Mouse (Mus musculus) spleen, postnatal 4 days (tissue): ENCODE measurements at regions not wholly inside any gene's neighbourhood (a gene's known extent, or its start where the extent isn't known, plus 50 kb on each side); places are given as distances from the start of the nearest gene placed in this dataset.

Source experiments
- DNase-seq, 2 experiments: peaks; one replicate each; pipeline ENCODE4 v3.0.0; 2022; ENCODE audit warnings: low spot score in 2 of 2

DNA sequence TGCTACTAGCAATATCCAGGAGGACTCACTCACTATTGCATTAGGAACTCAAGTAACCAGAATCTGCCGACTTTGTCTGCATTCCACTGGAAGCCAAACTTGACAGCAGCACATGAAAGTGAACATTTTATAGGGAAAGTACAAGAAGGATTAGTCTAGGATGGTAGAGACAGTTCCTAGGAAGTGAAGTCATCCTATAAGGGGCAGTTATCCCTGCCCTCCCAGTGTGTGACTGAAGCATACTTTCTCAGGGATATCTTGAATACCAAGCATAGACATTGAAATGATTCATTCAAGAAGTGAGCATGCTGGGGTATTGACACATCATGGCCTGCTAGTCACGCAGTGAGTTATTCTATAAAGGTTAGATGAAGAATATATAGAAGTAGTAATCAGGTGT, 632.2 kb upstream of the Zeb2 start:
- DNase-seq, result no peak

DNA sequence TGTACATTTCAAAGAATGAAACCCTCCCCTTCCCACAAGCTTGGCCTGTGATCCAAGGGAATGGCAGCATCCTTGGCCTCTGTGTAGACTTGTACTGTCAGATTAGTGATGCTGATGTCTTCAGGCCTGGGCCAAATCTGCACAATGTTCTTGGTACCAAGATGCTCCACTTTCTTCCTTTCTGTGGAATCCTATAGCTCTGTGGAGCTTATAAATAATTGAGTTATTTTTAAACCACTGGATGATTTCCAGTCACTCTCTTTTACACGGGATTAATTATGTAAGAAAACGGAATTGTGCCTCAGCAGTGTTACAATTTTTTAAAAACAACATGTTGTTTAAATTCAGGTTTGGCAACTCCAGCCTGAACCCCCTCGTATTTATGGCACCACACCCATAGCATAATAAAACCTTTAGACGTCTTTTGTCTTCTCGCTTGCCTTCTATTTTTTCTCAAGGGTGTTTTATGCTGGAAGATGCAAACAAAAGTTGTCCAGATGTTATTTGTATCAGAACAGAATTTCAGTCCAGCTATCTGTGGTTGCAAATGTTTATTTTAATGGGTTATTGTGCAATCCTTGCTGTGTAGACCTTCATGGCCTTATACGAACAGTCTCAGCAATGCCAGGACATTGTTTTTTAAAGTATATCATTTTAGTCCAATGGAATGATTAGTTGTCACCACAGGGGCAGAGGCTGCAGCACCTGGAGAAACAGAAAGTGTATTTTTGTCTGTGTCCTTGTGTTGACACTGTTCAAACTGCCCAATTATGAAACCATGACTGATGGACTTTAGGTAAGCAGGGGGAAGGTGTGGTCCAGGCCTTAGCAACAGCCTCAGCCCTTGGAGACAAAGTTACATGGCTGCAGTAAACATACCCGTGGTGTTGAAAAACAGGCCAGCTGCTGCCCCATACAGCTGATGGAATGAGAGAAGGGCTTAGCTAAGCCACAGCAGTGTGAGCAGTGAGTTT, 630.4 kb upstream of the Zeb2 start:
- DNase-seq, result no peak

DNA sequence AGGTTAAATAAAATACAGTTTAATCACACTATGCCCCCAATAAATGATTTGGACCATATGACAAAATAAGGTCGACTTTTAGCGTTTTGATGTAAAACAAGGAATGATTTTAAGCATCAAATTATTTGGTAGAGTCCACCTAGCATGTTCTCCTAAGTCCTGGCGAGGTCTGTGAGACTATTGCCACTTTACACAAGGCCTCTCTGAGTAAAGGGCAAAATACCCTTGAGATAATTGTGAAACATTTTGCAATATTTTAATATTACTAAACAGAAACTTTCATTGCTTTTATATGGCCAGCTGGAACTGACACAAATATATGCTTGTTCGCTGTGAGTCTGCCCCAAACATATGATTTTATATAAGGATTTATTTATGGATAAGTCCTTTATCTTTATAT, 629.4 kb upstream of the Zeb2 start:
- DNase-seq, result no peak

DNA sequence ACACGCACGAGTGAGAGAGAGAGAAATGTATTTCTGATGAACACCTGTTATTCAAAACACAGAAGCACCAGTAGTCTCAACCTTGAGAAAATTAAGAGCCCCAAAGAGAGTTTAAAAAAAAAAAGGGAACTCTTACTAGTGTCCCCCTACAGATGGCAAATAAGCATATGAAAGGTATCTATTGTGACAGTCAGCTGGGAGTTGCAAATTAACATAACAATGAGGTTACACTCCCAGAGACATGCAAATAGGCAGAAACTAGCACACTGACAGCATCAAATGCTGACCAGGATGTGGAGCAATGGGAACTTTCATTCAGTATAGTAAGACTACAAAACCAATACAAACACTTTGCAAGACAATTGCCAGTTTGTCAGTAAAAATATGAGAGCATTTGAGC, 619.1 kb upstream of the Zeb2 start:
- DNase-seq, result no peak

DNA sequence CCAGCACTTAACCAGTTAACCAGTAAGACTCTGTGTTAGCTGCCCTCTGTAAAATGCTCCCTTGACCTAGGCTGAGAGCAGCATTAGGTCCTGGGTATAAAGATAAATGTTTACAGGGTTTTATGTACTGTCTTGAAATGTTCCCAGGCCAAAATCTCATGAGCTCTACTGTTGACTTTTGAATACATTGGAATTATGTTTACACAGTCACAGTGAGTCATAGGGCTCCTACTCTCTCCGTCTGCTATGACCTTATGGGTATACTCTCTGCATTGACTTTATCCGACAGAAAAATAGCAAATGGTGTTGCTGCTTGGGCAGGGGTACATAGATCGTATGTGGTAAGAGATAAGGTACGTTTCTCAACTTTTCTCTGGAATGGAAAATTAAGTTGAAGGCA, 596.8 kb upstream of the Zeb2 start:
- no peak for DNase-seq

DNA sequence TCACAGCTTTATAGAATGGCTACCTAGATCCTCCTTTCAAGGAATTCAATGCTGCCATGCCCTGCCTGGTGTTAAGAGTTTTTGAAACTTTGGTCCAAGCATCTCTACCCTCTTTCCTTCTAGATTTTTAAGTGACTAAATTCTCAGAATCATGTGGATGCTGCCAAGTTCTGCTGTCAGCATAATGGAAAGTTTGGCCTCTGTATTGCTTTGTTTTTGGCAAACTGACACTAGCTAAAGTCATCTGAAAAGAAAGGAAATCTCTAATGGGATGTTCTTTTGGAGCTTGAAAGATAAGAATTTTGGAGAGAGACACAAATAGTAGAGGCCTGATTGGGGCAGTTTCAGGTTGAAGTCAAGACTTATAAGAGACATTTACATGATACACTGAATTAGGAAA, 589.8 kb upstream of the Zeb2 start:
- DNase-seq, result no peak

DNA sequence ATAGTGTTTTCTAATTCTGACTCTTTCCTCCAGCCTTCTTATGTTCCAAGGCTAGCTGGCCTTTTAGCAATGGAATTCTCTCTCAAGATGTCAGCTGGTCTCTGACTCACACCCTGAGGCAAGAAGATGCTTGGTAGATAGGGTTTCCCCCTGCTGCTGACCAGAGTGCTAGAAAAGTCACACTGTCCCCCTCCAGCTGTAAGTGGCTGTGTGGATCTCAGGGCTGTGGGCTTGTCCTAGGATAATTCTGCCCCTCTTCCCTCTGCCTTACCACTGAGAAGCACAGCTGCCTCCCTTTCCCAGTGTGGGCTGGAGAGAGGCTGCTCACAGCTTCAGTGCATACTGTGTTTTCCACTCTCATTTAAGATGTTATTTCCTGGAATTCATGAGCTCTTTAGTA, 585.3 kb upstream of the Zeb2 start:
- no peak for DNase-seq

DNA sequence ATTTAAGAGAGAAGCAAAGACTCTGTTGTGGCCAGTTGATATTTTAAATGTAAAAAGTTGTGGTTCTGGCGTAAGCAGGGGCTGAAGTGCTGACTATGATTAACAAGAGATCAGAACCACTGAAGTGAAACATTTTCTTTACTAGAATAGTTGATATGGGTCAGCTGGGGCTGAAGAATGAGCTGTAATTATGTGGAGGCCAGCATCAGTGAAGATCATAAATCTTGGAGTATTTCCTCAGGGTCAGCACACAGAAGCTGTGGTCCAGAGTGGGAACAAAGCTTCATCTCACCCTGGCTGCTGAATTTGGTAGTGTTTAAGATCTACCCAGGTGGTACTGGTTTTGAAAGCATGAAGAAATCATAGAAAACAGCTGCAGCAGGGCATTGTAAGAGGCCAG, 583.4 kb upstream of the Zeb2 start:
- DNase-seq, result no peak

DNA sequence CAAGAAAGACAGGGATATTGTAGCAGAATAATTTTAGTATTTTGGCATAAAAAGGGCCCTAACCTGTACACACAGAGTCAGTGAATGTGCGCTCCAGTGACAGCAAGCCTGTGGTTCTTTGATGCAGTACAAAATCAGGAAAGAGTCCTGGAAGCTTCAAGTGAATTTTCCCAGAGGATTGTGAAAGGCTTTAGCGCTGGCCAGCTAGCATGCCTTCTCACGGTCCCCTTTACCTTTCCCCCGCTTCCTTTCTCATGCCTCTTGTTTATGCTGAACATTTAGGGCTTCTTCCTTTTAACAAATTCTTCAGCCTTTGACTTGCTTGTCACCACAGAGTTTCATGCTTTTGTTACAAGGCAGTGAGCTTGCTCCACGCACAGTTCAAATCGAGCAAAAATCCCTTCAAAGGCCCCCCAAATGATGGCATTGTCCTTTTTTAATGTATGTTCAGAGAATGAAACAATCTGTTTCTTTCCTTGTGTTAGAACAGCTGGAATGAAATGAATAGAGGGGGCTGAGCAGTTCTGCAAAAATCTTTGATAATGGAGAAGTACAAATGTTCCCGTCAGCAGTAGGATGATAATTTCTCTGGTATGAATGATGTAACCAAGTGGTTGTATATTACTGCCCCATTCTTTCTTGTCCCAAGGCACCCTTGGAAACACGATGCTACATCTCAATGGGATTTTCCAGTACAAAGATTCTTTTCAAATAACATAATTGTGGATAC, 576.3 kb upstream of the Zeb2 start:
- DNase-seq, result no peak

DNA sequence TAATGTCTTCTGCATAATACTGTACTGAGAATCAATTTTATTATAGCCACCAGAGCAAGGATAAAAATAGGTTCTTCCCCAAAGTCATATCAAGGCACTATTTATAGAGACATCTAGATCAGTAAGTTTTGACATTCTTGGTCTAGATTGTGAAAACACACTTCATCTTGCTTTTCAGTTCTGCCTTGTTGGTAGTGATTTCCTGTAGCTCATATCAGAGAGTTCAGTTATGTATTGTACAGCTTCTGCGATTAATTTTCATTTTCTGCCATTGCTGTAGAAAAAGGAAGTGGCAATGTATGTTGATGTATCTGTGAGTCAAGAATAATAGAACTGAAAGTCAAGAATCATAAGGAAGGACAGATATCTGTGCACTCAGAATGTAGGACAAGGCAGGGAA, 575.6 kb upstream of the Zeb2 start:
- no peak for DNase-seq

DNA sequence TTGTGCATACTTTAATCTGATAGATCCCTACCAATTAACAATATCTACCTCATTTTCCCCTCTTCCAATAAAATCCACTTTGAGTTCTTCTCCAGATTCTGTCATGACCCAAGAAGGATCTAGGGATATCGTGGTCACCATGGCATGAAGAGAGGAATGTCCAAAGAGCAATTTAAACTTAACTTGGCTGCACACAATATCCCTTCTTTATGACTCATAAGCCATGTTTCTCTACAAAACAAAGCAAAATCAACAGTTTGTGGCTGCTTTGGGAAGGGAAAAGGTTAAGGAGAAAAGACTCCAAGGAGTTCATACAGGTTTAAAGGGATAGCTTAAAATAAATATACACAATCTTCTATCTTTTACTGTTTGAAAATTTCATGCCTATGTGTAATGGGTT, 571.8 kb upstream of the Zeb2 start:
- DNase-seq, result no peak

DNA sequence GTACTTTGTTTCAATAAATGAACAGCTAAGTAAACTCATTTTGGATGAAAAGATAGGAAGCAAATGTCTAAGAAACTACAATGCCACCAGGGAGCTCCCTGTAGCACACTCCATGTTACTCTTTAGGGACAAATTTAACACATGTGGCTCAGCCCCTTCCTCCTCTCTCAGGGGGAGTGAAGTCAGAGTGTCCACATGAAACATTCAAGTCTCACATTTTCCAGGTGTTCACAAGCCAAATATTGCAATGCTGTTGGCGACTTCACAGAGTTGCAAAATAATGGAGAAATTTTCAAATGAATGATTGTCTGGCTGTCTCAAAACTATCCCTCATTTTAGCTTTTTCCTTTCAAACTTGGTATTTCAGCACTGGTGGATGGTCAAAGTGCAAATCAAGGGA, 564.1 kb upstream of the Zeb2 start:
- DNase-seq, result no peak

DNA sequence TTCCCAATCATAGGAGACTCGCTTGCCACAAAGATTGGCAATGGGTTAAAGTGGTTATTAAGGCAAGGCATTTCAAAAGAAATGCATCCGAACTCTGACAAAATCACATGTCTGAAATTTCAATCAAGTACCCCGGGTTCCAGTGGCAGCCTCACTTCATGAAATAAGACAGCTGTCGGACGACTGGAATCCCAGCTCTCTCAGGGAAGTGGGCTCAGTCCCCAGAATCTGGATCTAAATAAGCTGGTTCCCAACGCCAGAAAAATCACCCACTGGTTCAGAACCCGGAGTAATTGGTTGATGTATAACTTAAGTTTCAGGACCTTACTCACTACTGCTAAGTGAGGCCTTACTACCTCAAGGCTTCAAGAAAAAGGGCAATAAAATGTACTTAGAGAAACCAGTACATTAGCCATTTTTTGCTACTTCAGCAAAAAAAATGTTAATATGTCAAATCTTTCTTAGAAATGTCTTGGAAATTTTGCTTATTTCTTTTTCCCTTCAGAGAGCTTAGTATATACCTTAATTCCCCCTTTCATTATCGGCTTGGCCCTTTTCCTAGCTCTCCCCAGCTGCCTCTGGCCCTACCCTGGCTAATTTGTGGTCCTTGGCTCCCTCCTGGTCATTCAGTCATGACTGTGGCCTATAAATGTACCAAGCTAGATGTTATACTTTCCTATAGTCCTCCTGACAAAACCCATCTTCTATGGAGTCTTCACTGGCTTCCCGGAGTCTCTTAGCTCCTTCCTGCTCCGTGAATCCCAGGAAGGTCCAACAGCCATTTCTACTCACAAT, 562.1 kb upstream of the Zeb2 start:
- no peak for DNase-seq

DNA sequence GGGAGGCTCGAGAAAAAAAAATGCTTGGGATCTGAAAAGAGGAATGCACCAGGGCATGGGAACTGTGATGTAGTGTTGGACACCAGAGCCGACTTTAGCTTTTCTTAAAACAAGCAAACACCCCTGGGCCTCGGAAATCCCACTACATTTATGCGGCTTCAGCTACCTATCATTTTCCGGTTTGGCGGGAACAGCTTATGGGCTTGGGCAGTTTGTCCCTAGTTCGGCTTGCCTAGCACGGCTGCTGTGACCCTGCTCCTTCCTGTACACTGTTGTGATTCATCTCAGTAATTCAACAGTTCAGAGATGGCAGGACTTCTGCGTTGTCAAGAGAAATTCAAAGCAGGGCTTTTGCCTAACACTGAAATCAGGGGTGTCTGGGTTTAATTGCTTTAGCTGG, 561.5 kb upstream of the Zeb2 start:
- DNase-seq, result no peak

DNA sequence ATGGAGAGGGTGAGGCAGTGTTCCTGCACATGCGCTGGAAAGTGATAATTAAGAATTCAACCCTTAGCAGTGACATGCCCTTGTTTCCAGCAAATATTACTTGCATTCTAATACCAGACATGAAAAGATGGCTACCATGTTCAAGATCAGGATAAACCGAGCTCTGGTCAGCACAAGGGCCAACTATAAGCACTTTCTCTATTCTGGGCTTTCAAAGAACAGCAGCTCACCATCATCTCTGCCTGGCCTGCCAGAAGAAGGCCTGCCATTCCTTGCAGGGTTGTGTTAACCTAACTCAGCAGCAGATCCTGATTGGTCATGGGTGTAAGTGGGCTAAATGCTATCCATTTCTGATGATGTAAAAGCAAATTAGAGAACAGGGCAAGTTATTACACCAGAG, 558.6 kb upstream of the Zeb2 start:
- DNase-seq, result no peak

DNA sequence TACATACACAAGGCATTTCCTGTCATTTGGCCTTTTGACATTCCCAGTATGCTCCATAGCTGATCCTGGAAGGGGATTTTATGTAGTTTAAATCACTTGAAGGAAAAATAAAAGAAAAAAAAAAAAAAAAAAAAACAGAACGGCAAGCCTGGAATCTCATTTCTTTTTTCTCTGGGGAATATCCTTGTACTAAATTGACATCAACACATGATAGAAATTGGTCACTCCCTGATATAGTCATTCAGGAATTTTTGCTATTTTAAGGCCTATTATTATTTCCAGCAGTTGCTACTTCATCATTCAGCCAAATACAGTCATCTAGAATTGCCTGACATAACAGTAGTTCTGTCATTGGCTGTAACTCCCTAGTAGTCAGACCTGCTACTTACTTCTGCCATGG, 538.8 kb upstream of the Zeb2 start:
- no peak for DNase-seq

DNA sequence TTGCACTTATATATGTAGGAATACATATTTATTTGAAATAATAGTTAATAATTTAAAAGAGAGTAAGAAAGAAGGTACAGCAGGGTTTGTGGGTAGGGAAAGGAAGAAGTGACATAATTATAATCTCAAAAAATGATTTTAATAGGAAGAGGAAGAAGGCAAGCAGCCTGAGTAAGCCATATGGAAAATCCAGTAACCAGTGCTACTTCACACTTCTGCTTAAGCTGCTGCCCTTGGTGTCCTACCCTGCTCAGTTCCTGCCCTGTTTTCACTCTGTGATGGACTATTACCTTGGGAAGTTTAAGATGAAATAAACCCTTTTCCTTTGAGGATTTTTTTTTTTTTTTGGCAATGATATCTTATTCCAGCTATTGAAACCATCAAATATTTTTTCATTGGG, 537.5 kb upstream of the Zeb2 start:
- DNase-seq, result no peak

DNA sequence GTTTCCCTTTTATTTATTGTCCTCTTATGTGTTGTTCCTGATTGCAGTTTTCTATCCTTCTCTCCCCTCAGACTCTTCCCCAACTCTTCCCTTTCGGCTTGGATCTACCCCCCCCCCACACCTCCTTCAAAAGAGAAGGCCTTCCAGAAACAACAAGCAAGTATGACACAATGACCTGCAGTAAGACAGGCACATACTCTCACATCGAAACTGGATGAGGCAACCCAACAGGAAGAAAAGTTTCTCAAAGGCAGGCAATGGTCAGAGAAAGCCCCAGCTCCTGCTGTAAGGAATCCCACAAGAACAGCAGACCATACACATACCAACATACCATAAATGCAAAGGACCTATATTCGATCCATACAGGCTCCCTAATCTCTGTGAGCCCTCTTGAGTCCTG, 535.8 kb upstream of the Zeb2 start:
- DNase-seq, result no peak

DNA sequence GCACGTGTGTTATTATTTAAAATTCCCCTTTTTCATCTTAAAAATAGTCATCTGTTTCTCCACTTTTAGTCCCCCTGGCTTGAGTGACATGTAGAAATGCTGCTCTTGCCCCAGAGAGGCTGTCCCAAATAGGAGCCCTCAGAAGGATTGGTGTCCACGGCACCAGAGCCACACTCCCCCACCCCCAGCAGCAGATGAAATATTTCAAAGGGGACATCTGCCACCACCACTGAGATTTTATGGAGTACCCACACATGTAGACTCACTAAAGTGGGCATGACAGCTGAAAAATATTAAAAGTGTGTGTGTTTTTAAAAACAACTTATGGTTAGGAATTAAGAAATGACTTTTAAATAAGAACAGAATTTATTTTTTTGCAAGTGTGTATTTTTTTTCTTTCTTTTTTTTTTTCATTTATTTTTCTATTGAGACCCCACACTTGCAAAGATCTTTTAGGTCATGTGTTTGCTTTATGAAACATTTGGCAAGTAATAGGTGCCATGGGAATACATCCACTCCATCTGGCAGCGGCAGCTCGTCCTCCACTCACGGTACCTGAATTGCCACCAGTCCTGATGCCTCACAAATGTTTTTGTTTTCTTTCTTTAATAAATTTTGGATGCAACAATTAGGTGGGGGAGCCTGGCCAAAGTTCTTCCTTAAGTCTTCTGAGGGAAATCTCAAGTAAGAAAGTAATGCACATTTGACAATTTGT, 533.2 kb upstream of the Zeb2 start:
- no peak for DNase-seq

DNA sequence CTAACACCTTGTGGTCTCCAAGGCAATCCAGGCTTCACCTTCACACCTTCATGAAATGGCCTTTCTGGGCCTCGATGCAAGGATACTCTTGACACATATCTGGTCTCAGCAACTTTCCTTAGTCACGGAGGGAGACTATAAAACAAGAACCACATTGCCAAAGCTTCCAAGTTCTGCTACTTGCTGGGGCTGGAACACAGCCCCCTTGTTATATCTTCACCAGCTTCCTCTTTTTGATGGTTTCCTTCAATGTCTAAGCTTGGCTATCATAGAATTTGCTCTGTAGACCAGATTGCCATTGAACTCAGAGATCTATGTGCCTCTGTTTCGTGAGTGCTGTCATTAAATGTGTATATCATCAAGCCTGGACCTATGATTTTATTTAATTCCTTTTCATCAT, 530.7 kb upstream of the Zeb2 start:
- no peak for DNase-seq

DNA sequence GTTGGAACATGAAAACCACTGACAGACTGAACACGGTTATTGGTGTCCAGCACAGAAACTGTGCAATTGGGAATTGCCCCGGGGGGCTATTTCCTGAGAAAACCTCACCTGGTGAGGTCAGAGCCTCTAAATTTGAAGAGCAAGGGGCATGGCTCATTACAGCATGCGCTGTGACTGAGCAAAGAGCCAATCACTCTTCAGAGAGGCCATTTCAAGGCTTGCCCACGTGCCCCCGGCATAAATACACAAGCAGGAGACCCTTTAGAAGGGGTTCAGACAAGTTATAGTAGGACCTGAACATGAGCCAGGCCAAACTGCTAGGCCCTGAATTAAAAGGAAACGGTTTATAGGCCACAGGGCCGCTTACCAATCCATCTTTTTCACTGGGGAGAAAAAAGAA, 512.9 kb upstream of the Zeb2 start:
- DNase-seq, result no peak

DNA sequence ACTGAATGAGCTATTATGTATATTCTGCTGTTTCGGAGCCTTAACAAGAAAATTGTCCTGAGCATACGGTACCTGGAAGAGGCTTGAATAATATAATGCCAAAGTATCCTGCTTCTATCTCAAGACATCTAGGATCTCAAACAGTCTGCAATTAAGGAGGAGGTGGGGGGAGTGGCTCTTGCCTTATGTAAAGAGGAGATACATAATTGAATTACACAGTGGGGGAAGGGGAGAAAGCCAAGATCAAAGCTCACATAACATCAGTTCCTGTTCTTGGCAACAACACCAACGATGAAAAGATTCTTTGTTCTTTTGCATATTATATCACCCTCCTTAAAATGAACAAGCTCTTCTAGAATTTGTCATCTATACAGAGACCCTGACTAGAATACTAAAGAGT, 512.4 kb upstream of the Zeb2 start:
- no peak for DNase-seq
